Mouse (Mus musculus) ES-E14 (cell line): ENCODE results near the gene Rpl9. TPM values are rescaled to one million over a fixed set of nuclear protein-coding genes. Genes with fewer than 3 reads are reported as not detected.

Experiments
- DNase-seq: peaks from one replicate; pipeline ENCODE4 v3.0.0-alpha.2; 2013; ENCODE audit warnings: low read depth, low spot score
- H3K27ac ChIP-seq: 2 replicates; pipeline ENCODE4 v1.5.1; 2012; ENCODE audit warnings: low read depth, mild to moderate bottlenecking, low read length, moderate library complexity, mixed read lengths; ENCODE audit not compliant: poor library complexity, insufficient read depth, severe bottlenecking
- H3K36me3 ChIP-seq: 2 replicates; pipeline ENCODE4 v1.6.1; 2012; ENCODE audit warnings: mild to moderate bottlenecking, low read length, moderate library complexity, mixed read lengths; ENCODE audit not compliant: control insufficient read depth, poor library complexity, insufficient read depth, severe bottlenecking
- H3K4me1 ChIP-seq, 2 experiments: fragments of 150-350 bp in 1 of 2; sonication (generic) in 1 of 2; 2 replicates each; pipeline ENCODE4 v1.6.1; 2012; ENCODE audit warnings: low read length in 2 of 2, mild to moderate bottlenecking in 1 of 2, mixed read lengths in 1 of 2; ENCODE audit not compliant: control insufficient read depth in 2 of 2, insufficient read depth in 2 of 2, poor library complexity in 1 of 2
- H3K4me3 ChIP-seq, 2 experiments: fragments of 150-350 bp in 1 of 2; sonication (generic) in 1 of 2; 2 replicates each; pipeline ENCODE4 v1.5.1; 2012; ENCODE audit warnings: low read length in 2 of 2, low read depth in 1 of 2, mild to moderate bottlenecking in 1 of 2, mixed read lengths in 1 of 2; ENCODE audit not compliant: insufficient read depth in 1 of 2, poor library complexity in 1 of 2, severe bottlenecking in 1 of 2
- H3K9ac ChIP-seq: 2 replicates; pipeline ENCODE4 v1.6.1; 2012; ENCODE audit warnings: low read depth, mild to moderate bottlenecking, low read length, mixed read lengths; ENCODE audit not compliant: poor library complexity, insufficient read depth, severe bottlenecking
- H3K9me3 ChIP-seq: fragments of 150-350 bp; sonication (generic); 2 replicates; pipeline ENCODE4 v1.6.1; 2012; ENCODE audit warnings: low read depth, mild to moderate bottlenecking, low read length; ENCODE audit not compliant: control insufficient read depth, insufficient read depth
- CHD2 ChIP-seq: IDR thresholded peaks from 2 replicates; pipeline ENCODE4 v1.6.1; 2014; ENCODE audit warnings: mild to moderate bottlenecking, low read depth, low read length, inconsistent platforms
- HCFC1 ChIP-seq: IDR thresholded peaks from 2 replicates; pipeline ENCODE4 v1.6.1; 2012; ENCODE audit warnings: low read length, inconsistent platforms, borderline replicate concordance; ENCODE audit not compliant: insufficient read depth
- MAFK ChIP-seq: IDR thresholded peaks from 2 replicates; pipeline ENCODE4 v1.6.1; 2014; ENCODE audit warnings: mild to moderate bottlenecking, low read depth, low read length, inconsistent platforms; ENCODE audit not compliant: insufficient read depth
- ZC3H11A ChIP-seq: IDR thresholded peaks from 2 replicates; pipeline ENCODE4 v1.6.1; 2012; ENCODE audit warnings: low read depth, mild to moderate bottlenecking, inconsistent platforms, low read length, borderline replicate concordance
- ZNF384 ChIP-seq: IDR thresholded peaks from 2 replicates; pipeline ENCODE4 v1.6.1; 2012; ENCODE audit warnings: low read depth, low read length, inconsistent platforms
- in situ Hi-C, 2 experiments: fragments of 600-800 bp; cut with MboI; formaldehyde crosslinking; loops; one replicate each; pipeline ENCODE4 v1.15.1; 2025; ENCODE audit warnings: low sequenced_read_pairs in 2 of 2, inconsistent platforms in 1 of 2; ENCODE audit not compliant: unreplicated experiment in 2 of 2
- total RNA-seq: library from RNA; depleted of rRNA; stranded (reverse); fragments of 300-350 nt; gene quantifications from 2 replicates; pipeline ENCODE4 v1.2.3, GENCODE M21; 2012

Rpl9 gene
- total RNA-seq, 1 experiment, result 1,957 TPM

DNA sequence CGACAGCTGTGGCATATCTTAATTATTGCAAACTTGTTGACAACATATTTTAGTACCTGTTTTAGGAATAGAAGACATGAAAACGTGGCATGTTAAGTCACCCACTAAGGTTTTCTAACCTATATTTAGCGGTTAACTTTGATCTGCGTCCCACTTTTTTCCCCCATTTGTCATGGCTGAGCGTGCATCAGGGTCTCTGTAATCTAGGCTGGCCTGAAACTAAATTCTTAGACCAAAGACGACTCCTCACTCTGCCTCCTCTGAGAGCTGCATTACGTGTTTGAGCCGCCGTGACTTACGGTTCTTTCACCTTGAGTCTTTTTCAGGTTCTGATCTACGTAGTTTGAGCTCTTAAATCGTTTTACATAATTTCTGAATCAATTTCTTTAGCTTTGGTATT is 509 bp upstream of the Rpl9 start:
- in situ Hi-C loops, result no loop called here
- H3K9ac ChIP-seq, result peak overlapping the region; percentile 80
- H3K27ac ChIP-seq, result peak overlapping the region; percentile 16; the same call in 1 of the 2 replicates
- TF ChIP-seq HCFC1, result no peak
- TF ChIP-seq CHD2, result no peak
- no peak for TF ChIP-seq MAFK
- TF ChIP-seq ZNF384, result no peak
- TF ChIP-seq ZC3H11A, result no peak
- H3K4me3 ChIP-seq, result peak overlapping the region; percentile 73 to 83
- DNase-seq, result no peak
- H3K36me3 ChIP-seq, result peaks cover 39% of the 10 kb centered on the region
- no peaks in the 10 kb centered on the region for H3K9me3 ChIP-seq
- H3K4me1 ChIP-seq, result no peaks in the 10 kb centered on the region

DNA sequence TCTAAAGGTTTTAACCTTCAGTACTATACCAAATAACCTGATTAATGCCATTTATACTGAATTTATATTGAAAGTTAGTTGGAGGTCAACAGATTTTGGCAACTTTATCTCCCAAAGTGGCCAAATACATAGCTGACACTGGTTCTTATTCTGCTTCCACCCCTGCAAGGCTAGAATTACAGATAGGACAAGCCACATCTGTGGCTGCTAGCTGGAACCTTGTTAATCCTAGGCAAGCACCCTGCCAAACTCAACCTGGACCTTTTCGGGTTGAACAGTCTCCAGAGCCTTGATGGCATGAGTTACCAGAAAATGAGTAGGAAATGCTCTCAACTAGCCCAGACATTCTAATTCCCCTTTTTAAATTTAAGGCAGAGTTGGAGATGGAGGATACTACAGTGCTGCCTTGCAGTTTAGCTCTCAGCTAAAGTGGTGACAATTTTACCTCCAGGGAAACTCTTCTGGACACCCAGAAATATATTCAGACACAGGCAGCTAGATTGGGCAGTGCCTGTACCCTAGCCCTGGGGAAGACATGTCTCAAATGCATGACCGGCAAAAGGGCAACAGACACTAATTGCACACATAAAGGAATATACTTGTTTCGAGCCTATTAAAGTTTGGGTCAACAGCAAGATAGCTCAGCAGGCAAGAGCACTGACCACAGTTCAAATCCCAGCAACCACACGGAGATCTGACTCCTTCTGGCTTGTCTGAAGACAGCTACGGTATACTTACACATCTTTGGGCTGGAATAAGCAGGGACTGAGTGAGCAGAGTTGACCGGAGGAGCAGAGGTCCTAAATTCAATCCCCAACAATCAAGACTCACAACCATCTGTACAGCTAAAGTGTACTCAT is 4.0 kb downstream of the Rpl9 start:
- H3K36me3 ChIP-seq, result peaks cover 34% of the 10 kb centered on the region
- no peak overlapping the region for H3K4me3 ChIP-seq
- no peak for DNase-seq
- no peaks in the 10 kb centered on the region for H3K9me3 ChIP-seq
- in situ Hi-C loops, result no loop called here
- no peak overlapping the region for H3K9ac ChIP-seq
- H3K27ac ChIP-seq, result no peak overlapping the region; the same call in 1 of the 2 replicates
- no peaks in the 10 kb centered on the region for H3K4me1 ChIP-seq
- TF ChIP-seq CHD2, result no peak
- TF ChIP-seq MAFK, result no peak
- TF ChIP-seq ZNF384, result no peak
- TF ChIP-seq ZC3H11A, result no peak
- TF ChIP-seq HCFC1, result no peak

DNA sequence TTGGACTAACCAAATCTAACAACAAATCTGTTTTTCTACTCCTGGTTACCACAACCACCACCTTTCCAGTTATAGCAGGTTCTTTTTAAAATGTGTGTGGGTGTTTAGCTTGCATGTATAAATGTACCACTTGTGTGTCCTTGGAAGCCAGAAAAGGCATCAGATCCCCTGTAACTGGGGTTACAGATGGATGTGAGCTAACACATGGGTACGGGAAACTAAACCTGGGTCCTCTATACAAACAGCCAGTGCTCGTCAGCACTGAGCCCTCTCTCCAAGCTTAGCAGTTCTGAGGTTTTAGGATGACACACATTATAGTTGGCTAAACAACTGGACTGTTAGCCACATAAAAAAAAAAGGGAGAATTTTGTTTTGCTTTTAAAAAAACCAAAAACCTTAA is 5.5 kb downstream of the Rpl9 start:
- Histone ChIP-seq H3K9ac (no peak overlapping the region), H3K9me3 (no peaks in the 10 kb centered on the region), H3K4me1 (no peaks in the 10 kb centered on the region), H3K36me3 (peaks cover 31% of the 10 kb centered on the region), H3K4me3 (no peak overlapping the region), H3K27ac (no peak overlapping the region)
- no peak for TF ChIP-seq HCFC1
- no peak for TF ChIP-seq ZNF384
- TF ChIP-seq MAFK, result no peak
- no peak for TF ChIP-seq ZC3H11A
- TF ChIP-seq CHD2, result no peak
- DNase-seq, result no peak
- in situ Hi-C loops, result no loop called here

DNA sequence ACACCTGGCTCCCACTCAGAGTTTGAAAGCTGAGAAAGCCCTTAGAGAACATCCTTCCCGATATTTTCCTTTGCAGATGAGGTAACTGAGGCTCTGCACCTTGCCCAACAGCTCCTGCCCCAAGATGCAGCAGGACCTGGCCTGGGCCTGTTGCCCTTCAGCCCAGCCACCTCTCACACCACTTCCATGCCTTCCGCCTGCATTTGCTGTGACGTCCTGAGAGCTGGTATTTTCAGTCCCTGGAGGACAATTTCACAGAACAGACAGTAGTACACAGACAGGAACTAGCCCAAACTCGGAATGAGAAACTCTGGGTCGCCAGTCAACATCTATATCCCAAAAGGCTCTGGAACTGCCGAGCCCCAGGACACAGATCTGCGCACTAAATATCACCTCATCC is 16.5 kb downstream of the Rpl9 start:
- no peak overlapping the region for H3K4me3 ChIP-seq
- TF ChIP-seq MAFK (no peak), ZNF384 (no peak), ZC3H11A (no peak), CHD2 (no peak), HCFC1 (no peak)
- in situ Hi-C loops, result no loop called here
- H3K4me1 ChIP-seq, result peaks cover 0 to 2% of the 10 kb centered on the region in 2 experiments; a peak in 1 of 4 replicates
- H3K9ac ChIP-seq, result no peak overlapping the region
- no peaks in the 10 kb centered on the region for H3K36me3 ChIP-seq
- H3K9me3 ChIP-seq, result no peaks in the 10 kb centered on the region
- no peak for DNase-seq
- H3K27ac ChIP-seq, result no peak overlapping the region
